Mouse (Mus musculus) neural tube, embryonic 12.5 days (tissue): ENCODE results near the gene Slc12a3. TPM values are rescaled to one million over a fixed set of nuclear protein-coding genes. Genes with fewer than 3 reads are reported as not detected.

Source experiments
- ATAC-seq: fragments of 200-750 bp; cut with Nextera tagmentation; 2 replicates; pipeline ENCODE4 v1.8.0; 2017; ENCODE audit warnings: low read depth, mild to moderate bottlenecking, moderate TSS enrichment, moderate library complexity; ENCODE audit not compliant: low FRiP score
- H3K27ac ChIP-seq: fragments of 300-500 bp; sonication (generic); 2 replicates; pipeline ENCODE4 v1.5.1; 2016
- H3K27me3 ChIP-seq: fragments of 300-500 bp; sonication (generic); replicated peaks from 2 replicates; pipeline ENCODE4 v1.6.1; 2016; ENCODE audit warnings: mild to moderate bottlenecking
- H3K36me3 ChIP-seq: fragments of 300-500 bp; sonication (generic); 2 replicates; pipeline ENCODE4 v1.6.1; 2016; ENCODE audit warnings: mild to moderate bottlenecking
- H3K4me1 ChIP-seq: fragments of 300-500 bp; sonication (generic); 2 replicates; pipeline ENCODE4 v1.6.1; 2016
- H3K4me2 ChIP-seq: fragments of 300-500 bp; sonication (generic); replicated peaks from 2 replicates; pipeline ENCODE4 v1.6.1; 2016; ENCODE audit warnings: mild to moderate bottlenecking
- H3K4me3 ChIP-seq: fragments of 300-500 bp; sonication (generic); 2 replicates; pipeline ENCODE4 v1.5.1; 2016
- H3K9ac ChIP-seq: fragments of 300-500 bp; sonication (generic); 2 replicates; pipeline ENCODE4 v1.6.1; 2016; ENCODE audit warnings: mild to moderate bottlenecking
- H3K9me3 ChIP-seq: fragments of 300-500 bp; sonication (generic); 2 replicates; pipeline ENCODE4 v1.6.1; 2016; ENCODE audit warnings: mild to moderate bottlenecking
- WGBS: fragments of 180-500 bp; shearing (Covaris S2); methylation state at CpG from one replicate; pipeline ENCODE4 v1.1.7; 2016; 5-methylcytosine and 5-hydroxymethylcytosine counted together
- polyA plus RNA-seq: library from polyadenylated mRNA; unstranded; fragments of >200 nt; fragmentation: Nextera tagmentation; extraction: Ambion mirVana; gene quantifications from 2 replicates; pipeline ENCODE4 v1.2.1, GENCODE M21; 2016

Slc12a3 gene
- polyA plus RNA-seq, result 0.13 and 0.19 TPM in 2 replicates

DNA sequence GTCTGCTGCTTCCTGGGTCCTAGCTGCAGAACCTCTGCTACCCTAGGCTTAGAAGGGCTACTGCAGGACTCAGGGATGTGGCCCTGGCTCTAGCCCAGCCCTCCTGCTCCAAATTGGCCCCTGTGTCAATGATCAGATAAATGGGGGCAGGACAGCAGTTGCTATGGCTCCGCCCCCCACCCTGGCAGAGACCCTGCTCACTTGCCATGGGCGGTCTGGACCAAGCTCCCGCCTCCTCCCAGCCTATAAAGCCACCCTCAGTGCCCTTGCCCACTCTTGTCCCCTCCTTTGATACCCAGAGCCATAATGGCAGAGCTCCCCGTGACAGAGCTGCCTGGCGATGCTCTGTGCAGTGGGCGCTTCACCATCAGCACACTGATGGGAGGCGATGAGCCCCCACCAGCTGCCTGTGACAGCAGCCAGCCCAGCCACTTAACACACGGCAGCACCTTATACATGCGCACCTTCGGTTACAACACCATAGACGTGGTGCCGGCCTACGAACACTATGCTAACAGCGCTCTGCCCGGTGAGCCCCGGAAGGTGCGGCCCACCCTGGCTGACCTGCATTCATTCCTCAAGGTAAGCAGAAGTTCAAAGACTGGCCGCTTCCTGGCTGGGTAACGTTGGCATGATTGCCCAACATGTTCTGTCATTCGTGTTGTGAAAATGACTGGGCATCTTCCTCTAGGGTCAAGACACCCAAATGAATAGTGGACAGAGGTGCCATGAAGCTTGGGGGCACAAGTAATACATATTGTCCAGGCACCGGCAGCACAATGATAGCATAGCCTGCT, at the start of gene Slc12a3:
Slc12a3 (plus strand) TSS at position 270 of the 797 bp plus-strand sequence.
- Histone ChIP-seq H3K36me3 (no peaks in the 10 kb centered on the region), H3K4me1 (no peaks in the 10 kb centered on the region), H3K27me3 (no peaks in the 10 kb centered on the region), H3K9ac (no peak within 1 kb of the TSS), H3K27ac (no peak within 1 kb of the TSS), H3K4me3 (no peak within 1 kb of the TSS), H3K4me2 (no peak within 1 kb of the TSS), H3K9me3 (no peaks in the 10 kb centered on the region)
- ATAC-seq, result no peak
- 81% methylated on average over 21 of the region's 21 CpGs for WGBS

DNA sequence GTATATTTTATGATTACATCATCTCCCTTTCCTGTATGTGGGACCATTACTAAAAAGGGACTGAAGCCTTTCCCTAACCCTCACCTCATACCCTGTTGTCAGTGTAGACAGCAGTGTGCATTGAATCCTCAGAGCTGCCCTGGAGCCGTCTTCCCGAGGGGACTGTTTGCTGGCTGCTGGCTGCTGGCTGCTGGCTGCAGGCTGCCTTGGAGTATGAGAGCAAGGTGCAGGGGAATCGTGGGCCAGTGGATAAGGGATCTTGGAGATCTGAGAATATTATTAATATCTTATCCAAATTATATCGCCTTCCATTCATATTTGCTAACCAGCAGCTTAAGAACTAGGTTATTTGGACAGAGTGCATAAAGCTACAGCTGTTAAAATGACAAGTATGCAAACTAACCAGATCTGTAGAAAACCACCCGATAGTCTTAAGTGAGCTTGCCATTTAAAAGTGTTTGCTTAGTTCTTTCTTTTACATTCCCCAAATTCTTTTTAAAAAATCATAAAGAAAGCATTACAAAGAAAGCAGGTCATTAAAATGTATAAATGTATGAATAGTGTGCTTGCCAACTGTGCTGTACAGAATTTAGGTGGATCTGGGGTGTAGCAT, 48.9 kb upstream of the Slc12a3 start:
- Histone ChIP-seq H3K4me3 (no peak overlapping the region), H3K9me3 (no peaks in the 10 kb centered on the region), H3K9ac (no peak overlapping the region), H3K4me2 (no peak overlapping the region), H3K36me3 (no peaks in the 10 kb centered on the region), H3K4me1 (no peaks in the 10 kb centered on the region), H3K27me3 (no peaks in the 10 kb centered on the region), H3K27ac (no peak overlapping the region)
- ATAC-seq, result no peak
- WGBS, result 83% methylated on average over 5 of the region's 5 CpGs

DNA sequence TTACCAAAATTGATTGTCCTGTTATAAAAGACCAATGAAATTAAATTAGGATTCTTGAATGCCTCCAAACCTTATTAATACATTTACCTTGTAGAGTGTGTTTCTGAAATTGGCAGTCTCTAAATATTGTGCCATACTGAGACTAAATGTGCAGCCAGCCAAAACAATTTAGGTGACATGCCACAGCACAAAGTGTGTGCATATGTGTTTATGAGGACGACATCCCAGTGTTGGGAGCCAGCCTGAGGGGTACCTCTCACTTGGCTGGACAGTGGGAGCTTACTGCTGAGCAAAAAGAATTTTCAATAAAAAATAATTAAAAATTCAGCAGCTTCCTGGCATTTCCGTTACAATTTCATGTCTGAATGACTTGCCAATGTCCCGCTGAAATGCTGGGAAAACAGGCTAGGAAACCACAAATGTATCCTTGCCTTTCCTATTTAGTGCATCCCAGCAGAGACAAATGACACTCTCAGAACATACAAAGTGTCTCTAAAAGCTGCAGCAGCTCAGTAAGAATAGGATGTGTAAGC, 46.5 kb upstream of the Slc12a3 start:
- H3K4me2 ChIP-seq, result no peak overlapping the region
- ATAC-seq, result no peak
- no peaks in the 10 kb centered on the region for H3K36me3 ChIP-seq
- no peak overlapping the region for H3K9ac ChIP-seq
- H3K4me1 ChIP-seq, result no peaks in the 10 kb centered on the region
- WGBS, result 89% methylated on average over 3 of the region's 3 CpGs
- no peak overlapping the region for H3K27ac ChIP-seq
- no peaks in the 10 kb centered on the region for H3K27me3 ChIP-seq
- H3K4me3 ChIP-seq, result no peak overlapping the region
- no peaks in the 10 kb centered on the region for H3K9me3 ChIP-seq

DNA sequence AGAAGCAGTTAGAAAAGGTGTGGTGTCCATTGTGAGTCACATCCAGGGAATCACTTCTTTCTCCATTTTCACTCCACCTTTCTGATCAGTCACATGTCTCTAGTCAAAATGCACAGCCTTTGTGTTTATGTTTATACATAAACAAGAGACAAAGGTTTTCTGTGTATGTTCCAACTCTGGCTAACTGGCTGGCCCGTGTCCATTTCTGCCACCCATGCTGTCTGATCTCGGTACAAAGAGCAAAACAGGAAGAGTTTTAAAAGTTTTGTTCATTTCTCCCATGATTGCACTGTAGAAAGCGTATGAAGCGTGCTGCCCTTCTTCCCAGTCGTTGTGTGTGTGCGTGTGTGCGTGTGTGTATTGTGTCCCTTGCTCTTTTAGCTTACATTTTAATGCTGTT, 44.8 kb upstream of the Slc12a3 start:
- H3K4me3 ChIP-seq, result no peak overlapping the region
- no peaks in the 10 kb centered on the region for H3K27me3 ChIP-seq
- H3K36me3 ChIP-seq, result no peaks in the 10 kb centered on the region
- H3K9ac ChIP-seq, result no peak overlapping the region
- no peaks in the 10 kb centered on the region for H3K4me1 ChIP-seq
- H3K9me3 ChIP-seq, result no peaks in the 10 kb centered on the region
- H3K4me2 ChIP-seq, result no peak overlapping the region
- WGBS, result 89% methylated on average over 7 of the region's 7 CpGs
- no peak for ATAC-seq
- H3K27ac ChIP-seq, result no peak overlapping the region

DNA sequence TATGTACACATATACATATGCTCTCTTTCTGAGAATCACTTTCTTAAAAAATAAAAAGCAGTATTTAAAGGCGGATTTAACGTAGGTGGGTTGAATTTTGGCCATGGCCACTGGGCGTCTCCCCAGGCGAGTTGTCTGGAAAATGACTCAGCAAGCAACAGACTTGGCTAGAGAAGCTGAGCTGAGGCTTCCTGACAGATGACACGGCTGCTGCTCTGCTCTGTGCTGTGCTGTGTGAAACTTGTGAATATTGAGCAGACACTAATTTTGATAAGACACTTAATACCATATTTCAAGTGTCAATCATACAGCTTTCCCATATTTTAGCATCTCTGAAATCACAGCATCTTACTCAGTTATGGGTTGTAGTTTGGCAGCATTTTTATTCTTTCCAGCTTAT, 38.4 kb upstream of the Slc12a3 start:
- Histone ChIP-seq H3K9me3 (no peaks in the 10 kb centered on the region), H3K27me3 (no peaks in the 10 kb centered on the region), H3K36me3 (peaks cover 3% of the 10 kb centered on the region; the same call in 1 of the 2 replicates), H3K4me3 (no peak overlapping the region), H3K4me2 (no peak overlapping the region), H3K27ac (no peak overlapping the region), H3K9ac (no peak overlapping the region), H3K4me1 (no peaks in the 10 kb centered on the region)
- no peak for ATAC-seq
- WGBS, result 92% methylated on average over 5 of the region's 5 CpGs

DNA sequence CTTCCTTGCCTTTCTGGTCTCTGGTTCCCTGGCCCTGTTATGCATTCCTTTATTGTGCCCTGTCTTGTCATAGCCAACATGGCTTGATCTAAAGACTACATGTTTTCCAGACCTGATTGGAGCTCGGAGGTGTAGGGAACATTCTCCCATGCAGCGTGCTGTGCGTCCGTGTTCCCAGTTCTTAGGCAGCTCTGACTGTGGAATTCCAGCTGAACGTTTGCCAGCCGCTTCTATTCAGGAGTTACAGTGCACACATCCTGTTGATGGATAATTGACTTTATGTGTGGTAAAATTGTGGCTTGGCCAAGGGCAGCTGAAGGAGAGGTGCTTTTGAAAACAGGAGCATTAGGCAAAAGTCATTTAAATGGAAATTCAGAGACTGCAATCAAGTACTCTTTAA, 36.9 kb upstream of the Slc12a3 start:
- peaks cover 3% of the 10 kb centered on the region; the same call in 1 of the 2 replicates for H3K36me3 ChIP-seq
- H3K9ac ChIP-seq, result no peak overlapping the region
- no peaks in the 10 kb centered on the region for H3K27me3 ChIP-seq
- H3K27ac ChIP-seq, result no peak overlapping the region
- H3K9me3 ChIP-seq, result no peaks in the 10 kb centered on the region
- no peak for ATAC-seq
- no peaks in the 10 kb centered on the region for H3K4me1 ChIP-seq
- H3K4me3 ChIP-seq, result no peak overlapping the region
- WGBS, result 87% methylated on average over 6 of the region's 6 CpGs
- H3K4me2 ChIP-seq, result no peak overlapping the region

DNA sequence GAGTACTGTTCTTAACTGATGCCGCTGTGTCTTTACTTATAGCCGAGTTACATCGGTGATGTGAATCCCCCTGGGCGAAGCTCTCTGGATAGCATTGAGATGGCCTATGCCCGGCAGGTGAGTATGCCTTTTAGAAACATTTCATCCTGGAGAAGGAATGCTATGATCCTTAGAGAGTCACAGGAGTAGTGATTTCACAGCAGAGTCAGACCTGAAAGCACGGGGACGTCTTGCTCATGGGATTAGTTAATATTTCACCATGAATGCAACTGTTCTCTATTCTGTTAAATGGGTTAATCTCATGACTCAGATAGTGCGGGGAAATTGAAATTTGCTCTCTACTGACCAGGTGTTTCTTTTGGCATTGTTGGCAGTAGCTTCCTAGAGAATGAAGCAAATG, 36.4 kb upstream of the Slc12a3 start:
- Histone ChIP-seq H3K27me3 (no peaks in the 10 kb centered on the region), H3K4me1 (no peaks in the 10 kb centered on the region), H3K9me3 (no peaks in the 10 kb centered on the region), H3K4me2 (no peak overlapping the region), H3K9ac (no peak overlapping the region), H3K27ac (no peak overlapping the region), H3K36me3 (peaks cover 3% of the 10 kb centered on the region; the same call in 1 of the 2 replicates), H3K4me3 (no peak overlapping the region)
- WGBS, result 92% methylated on average over 8 of the region's 8 CpGs
- ATAC-seq, result no peak

DNA sequence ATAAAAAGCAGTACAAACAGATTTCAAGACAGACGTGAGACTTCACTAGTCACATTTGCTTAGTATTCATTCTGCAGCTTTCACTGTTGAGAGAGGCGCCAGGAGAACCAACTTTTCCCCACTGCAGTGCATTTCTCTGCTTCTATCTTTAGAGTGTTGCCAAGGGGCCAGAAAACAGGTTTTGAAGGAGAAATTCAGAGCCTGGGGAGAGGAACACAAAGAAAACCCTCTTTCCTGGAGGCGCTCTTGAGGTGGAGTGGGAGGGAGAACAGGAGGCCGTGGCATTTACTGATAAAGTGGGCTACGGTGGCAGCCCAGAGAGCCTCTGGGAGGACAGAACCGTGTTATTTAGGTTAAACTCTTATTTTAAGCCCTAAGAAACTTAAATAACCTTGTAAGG, 33.3 kb upstream of the Slc12a3 start:
- Histone ChIP-seq H3K9me3 (no peaks in the 10 kb centered on the region), H3K4me2 (no peak overlapping the region), H3K27ac (no peak overlapping the region), H3K4me1 (no peaks in the 10 kb centered on the region), H3K36me3 (peaks cover 6% of the 10 kb centered on the region; the same call in 1 of the 2 replicates), H3K4me3 (no peak overlapping the region), H3K27me3 (no peaks in the 10 kb centered on the region), H3K9ac (no peak overlapping the region)
- 88% methylated on average over 6 of the region's 6 CpGs for WGBS
- ATAC-seq, result no peak

DNA sequence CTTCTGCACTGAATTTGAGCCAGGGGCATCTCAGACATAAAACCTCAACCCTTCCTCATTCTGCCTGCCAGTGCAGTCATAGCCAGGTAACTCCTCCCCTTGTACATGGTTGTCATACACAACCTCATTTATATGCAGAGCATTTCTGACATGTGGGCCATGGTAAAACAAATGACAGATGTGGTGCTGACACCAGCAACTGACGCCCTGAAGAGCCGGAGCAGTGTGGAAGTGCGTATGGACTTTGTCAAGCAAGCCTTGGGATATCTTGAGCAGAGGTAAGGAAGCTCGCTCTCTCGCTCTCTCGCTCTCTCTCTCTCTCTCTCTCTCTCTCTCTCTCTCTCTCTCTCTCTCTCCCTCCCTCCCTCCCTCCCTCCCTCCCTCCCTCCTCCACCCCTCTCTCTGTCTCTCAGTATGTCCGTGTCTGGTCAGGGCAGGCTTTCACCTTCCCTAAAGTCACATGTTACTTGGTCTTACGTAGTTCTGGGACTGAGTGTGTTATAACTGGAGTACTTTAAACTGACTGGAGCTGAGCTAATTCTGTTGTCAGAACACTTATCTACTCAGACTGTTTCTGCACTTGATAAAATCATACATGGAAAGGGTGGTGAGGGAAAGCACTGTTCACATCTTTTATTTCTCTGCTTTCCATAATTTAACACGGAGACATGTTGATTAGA, 32.5 kb upstream of the Slc12a3 start:
- Histone ChIP-seq H3K27ac (no peak overlapping the region), H3K9me3 (no peaks in the 10 kb centered on the region), H3K4me3 (no peak overlapping the region), H3K27me3 (no peaks in the 10 kb centered on the region), H3K9ac (no peak overlapping the region), H3K36me3 (peaks cover 13% of the 10 kb centered on the region), H3K4me1 (no peaks in the 10 kb centered on the region), H3K4me2 (no peak overlapping the region)
- no peak for ATAC-seq
- WGBS, result 84% methylated on average over 9 of the region's 9 CpGs

DNA sequence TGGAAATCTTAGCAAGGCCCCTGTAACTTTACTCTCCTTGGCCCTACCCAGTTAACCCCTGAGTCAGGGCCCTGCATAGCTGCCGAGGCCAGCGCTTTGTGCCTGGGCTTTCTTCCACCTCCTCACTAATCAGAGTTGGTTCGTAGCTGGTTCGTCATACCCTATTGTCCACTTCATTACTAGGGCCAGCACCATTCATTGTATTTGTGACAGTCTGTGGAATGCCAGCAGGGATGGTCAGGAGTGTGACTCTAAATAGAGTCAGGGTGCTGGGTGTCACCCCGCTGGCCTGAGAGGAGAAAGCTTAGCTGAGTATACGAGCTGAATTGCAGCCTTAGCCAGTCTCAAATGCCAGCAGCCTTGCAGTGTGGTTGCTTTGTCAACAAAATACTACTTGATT, 31.9 kb upstream of the Slc12a3 start:
- H3K9me3 ChIP-seq, result no peaks in the 10 kb centered on the region
- H3K4me3 ChIP-seq, result no peak overlapping the region
- WGBS, result 45% methylated on average over 6 of the region's 6 CpGs
- H3K27ac ChIP-seq, result no peak overlapping the region
- H3K27me3 ChIP-seq, result no peaks in the 10 kb centered on the region
- no peak for ATAC-seq
- no peaks in the 10 kb centered on the region for H3K4me1 ChIP-seq
- H3K36me3 ChIP-seq, result peaks cover 20% of the 10 kb centered on the region
- no peak overlapping the region for H3K9ac ChIP-seq
- no peak overlapping the region for H3K4me2 ChIP-seq

DNA sequence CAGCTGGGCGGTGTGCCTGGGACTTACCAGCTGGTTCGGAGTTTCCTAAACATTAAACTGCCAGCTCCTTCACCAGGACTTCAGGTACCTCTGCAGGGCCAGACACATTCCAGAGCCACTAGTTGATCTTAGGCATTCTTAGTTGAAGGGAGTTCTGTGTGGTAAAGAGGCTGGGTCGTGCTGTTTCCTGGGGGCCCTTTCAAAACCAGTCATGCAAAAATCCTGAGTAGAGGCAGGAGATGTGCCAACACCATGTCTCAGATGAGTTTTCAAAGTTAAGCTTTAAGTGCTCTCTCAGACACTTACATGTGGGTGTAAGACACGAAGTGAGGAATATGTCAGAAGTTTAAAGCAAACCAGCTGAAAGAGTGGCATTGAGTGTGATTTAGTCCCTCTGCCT, 28.2 kb upstream of the Slc12a3 start:
- Histone ChIP-seq H3K4me2 (no peak overlapping the region), H3K4me1 (no peaks in the 10 kb centered on the region), H3K36me3 (peaks cover 52% of the 10 kb centered on the region), H3K27ac (no peak overlapping the region), H3K4me3 (no peak overlapping the region), H3K27me3 (no peaks in the 10 kb centered on the region), H3K9me3 (no peaks in the 10 kb centered on the region), H3K9ac (no peak overlapping the region)
- 78% methylated on average over 4 of the region's 4 CpGs for WGBS
- ATAC-seq, result no peak

DNA sequence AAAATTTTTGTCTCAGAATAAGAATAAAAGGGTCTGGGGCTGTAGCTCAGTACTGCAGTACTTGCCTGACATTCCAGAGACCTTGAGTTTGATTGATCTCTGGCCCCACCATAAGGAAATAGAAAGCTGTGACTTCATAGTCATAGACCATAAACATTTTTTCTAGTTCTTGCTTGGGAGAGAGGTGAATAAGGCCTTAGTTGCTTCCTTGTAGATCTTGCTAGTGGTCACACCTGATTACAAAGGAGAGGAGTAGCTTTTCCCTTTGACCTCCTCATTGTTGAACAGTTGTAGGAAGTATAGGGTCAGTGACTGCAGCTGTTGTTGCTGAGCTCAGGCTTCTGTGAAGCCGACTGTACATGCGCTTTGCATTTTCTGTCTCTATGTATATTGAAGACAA, 24.6 kb upstream of the Slc12a3 start:
- ATAC-seq, result no peak
- Histone ChIP-seq H3K27me3 (no peaks in the 10 kb centered on the region), H3K36me3 (peaks cover 74% of the 10 kb centered on the region), H3K4me3 (no peak overlapping the region), H3K27ac (no peak overlapping the region), H3K9ac (no peak overlapping the region), H3K9me3 (no peaks in the 10 kb centered on the region), H3K4me1 (no peaks in the 10 kb centered on the region), H3K4me2 (no peak overlapping the region)
- 92% methylated on average over 2 of the region's 2 CpGs for WGBS
